Mouse (Mus musculus): Measurements from ENCODE around the gene Snx29.

DNA sequence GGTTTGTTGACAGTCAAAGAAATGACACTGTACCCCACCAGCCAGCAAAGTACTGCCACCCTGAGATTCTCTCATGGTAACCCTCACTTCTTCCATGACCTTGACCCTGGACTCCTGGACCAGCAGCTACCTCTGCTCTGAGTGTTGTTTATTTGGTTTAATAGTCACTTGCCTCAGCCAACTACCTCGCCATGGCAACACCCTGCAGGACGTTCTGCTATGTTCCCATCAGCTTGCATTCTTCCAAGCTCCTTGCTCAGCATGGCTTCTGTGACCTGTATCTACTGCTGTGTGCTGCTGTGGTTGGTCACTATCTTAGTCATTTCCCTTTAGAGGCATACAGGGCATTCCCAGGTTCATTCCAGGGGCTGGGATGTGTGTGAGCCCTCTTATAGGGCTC, 266.6 kb downstream of the Snx29 start:
- TF ChIP-seq CTCF (IDR thresholded peaks at IDR 0.05; ENCODE audit: low read depth, low read length): no peak
- no peak for TF ChIP-seq POLR2A (IDR thresholded peaks at IDR 0.05; ENCODE audit: extremely low read depth, insufficient read depth, low read length)
